Mouse (Mus musculus) neural tube, embryonic 13.5 days (tissue): ENCODE results near the gene Tgoln1. TPM values are rescaled to one million over a fixed set of nuclear protein-coding genes. Genes with fewer than 3 reads are reported as not detected.

Experiments used
- ATAC-seq: fragments of 200-750 bp; cut with Nextera tagmentation; 2 replicates; pipeline ENCODE4 v1.8.0; 2017; ENCODE audit warnings: low read depth, mild to moderate bottlenecking, moderate TSS enrichment, moderate library complexity
- H3K27ac ChIP-seq: fragments of 300-500 bp; sonication (generic); replicated peaks from 2 replicates; pipeline ENCODE4 v1.5.1; 2015; ENCODE audit warnings: moderate library complexity, mild to moderate bottlenecking, inconsistent platforms
- H3K27me3 ChIP-seq: fragments of 300-500 bp; sonication (generic); 2 replicates; pipeline ENCODE4 v1.6.1; 2015; ENCODE audit warnings: mild to moderate bottlenecking, inconsistent platforms
- H3K36me3 ChIP-seq: fragments of 300-500 bp; sonication (generic); 2 replicates; pipeline ENCODE4 v1.6.1; 2015; ENCODE audit warnings: mild to moderate bottlenecking, inconsistent platforms
- H3K4me1 ChIP-seq: fragments of 300-500 bp; sonication (generic); replicated peaks from 2 replicates; pipeline ENCODE4 v1.6.1; 2015; ENCODE audit warnings: inconsistent platforms
- H3K4me2 ChIP-seq: fragments of 300-500 bp; sonication (generic); 2 replicates; pipeline ENCODE4 v1.6.1; 2015; ENCODE audit warnings: inconsistent platforms, mild to moderate bottlenecking, moderate library complexity
- H3K4me3 ChIP-seq: fragments of 300-500 bp; sonication (generic); 2 replicates; pipeline ENCODE4 v1.5.1; 2015; ENCODE audit warnings: mild to moderate bottlenecking, inconsistent platforms
- H3K9ac ChIP-seq: fragments of 300-500 bp; sonication (generic); 2 replicates; pipeline ENCODE4 v1.6.1; 2015; ENCODE audit warnings: moderate library complexity, mild to moderate bottlenecking, inconsistent platforms
- H3K9me3 ChIP-seq: fragments of 300-500 bp; sonication (generic); 2 replicates; pipeline ENCODE4 v1.6.1; 2016; ENCODE audit warnings: inconsistent platforms
- WGBS: fragments of 180-500 bp; shearing (Covaris S2); methylation state at CpG from one replicate; pipeline ENCODE4 v1.1.7; 2015; 5-methylcytosine and 5-hydroxymethylcytosine counted together
- polyA plus RNA-seq: library from polyadenylated mRNA; unstranded; fragments of >200 nt; fragmentation: Nextera tagmentation; extraction: Ambion mirVana; gene quantifications from 2 replicates; pipeline ENCODE4 v1.2.1, GENCODE M21; 2015

Gene Tgoln1
- polyA plus RNA-seq, 1 experiment from 2014 or later = 39.3 TPM

- H3K27ac ChIP-seq = no peak overlapping the region
- H3K4me3 ChIP-seq = no peak overlapping the region
- no peak for ATAC-seq
- no peak overlapping the region for H3K4me2 ChIP-seq
- no peaks in the 10 kb centered on the region for H3K27me3 ChIP-seq
- WGBS = 88% methylated on average over 8 of the region's 8 CpGs
- H3K36me3 ChIP-seq = no peaks in the 10 kb centered on the region
- H3K9me3 ChIP-seq = no peaks in the 10 kb centered on the region
- no peak overlapping the region for H3K9ac ChIP-seq
- H3K4me1 ChIP-seq = peaks cover 17% of the 10 kb centered on the region
Observed at GRCm38 (mm10) chr6:72560801-72561200, 56.0 kb downstream of the Tgoln1 start.

Other genes starting within 250 kb of the Tgoln1 start
- 19.8 and 24.1 TPM in 2 replicates for gene Vamp5, start 236.5 kb downstream of the Tgoln1 start, polyA plus RNA-seq
- 28.9 and 29.7 TPM in 2 replicates for gene Vamp8, start 226.3 kb downstream of the Tgoln1 start, polyA plus RNA-seq
- gene Ggcx, start 202.7 kb downstream of the Tgoln1 start, polyA plus RNA-seq = 21.5 and 22.1 TPM in 2 replicates
- 352 and 360 TPM in 2 replicates for gene Mat2a, start 177.4 kb downstream of the Tgoln1 start, polyA plus RNA-seq
- 0.36 and 0.55 TPM in 2 replicates for gene Sh2d6, start 95.3 kb downstream of the Tgoln1 start, polyA plus RNA-seq
- gene Capg, start 72.6 kb downstream of the Tgoln1 start, polyA plus RNA-seq = 11.9 and 12.9 TPM in 2 replicates
- 17.5 and 18.9 TPM in 2 replicates for gene Elmod3, start 18.6 kb downstream of the Tgoln1 start, polyA plus RNA-seq
- 5.3 and 5.4 TPM in 2 replicates for gene Retsat, start 18.5 kb downstream of the Tgoln1 start, polyA plus RNA-seq
- 10.9 and 11.8 TPM in 2 replicates for gene Tcf7l1, start 172.3 kb upstream of the Tgoln1 start, polyA plus RNA-seq